Mouse (Mus musculus) gastrocnemius, adult 8-10 months (tissue): ENCODE data around the gene Sbk3. TPM values are rescaled to one million over a fixed set of nuclear protein-coding genes. Genes with fewer than 3 reads are reported as not detected.
"Not testable (repeated sequence)": the region's sequence is repeated elsewhere in the genome, so short reads cannot be mapped to it uniquely, and the experiment has no call there.

ENCODE experiments used
- DNase-seq, 2 experiments: peaks; one replicate each; pipeline ENCODE4 v3.0.0; 2022; ENCODE audit warnings: low spot score in 2 of 2
- total RNA-seq, 4 experiments: library from RNA; stranded (reverse); gene quantifications; 2 replicates each; pipeline ENCODE4 v1.2.4; 2022

The Sbk3 gene
- 1 to 10 TPM in 3 of 4 experiments, under 1 TPM in 1; 0.58 to 1.6 (median 1.1) TPM for total RNA-seq

DNA sequence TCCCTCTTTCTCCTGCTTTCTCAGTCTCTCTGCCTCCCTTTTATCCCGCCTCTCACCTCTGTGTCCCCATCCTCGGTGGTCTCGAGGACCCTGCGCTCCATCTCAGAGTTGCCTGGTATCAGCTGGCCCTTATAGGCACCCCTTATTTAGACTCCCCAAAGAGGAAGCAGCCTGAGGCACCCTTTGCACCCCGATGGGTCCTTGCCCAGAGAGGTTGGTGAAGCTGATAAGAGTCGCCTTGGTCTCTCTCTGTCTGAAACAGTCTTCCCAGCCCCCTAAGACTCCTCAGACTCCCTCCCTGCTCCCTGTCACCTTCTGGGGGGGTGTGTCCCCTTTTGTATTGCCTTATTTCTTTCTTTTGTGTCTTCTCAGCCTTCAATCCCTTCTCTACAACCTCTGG, at the start of gene Sbk3:
TSS of gene Sbk3 (minus strand) at position 101 of the 400 bp plus-strand sequence.
- DNase-seq = no peak

- DNase-seq = no peak
These were observed 49.7 kb upstream of the Sbk3 start for GRCm38 (mm10) chr7:5020685-5021084.

- DNase-seq = peak; percentile 98 to 99
These were observed 49.2 kb upstream of the Sbk3 start, which contains the start of the genes Zfp865 and Ccdc106 for GRCm38 (mm10) chr7:5020000-5020681. Zfp865 (plus strand) TSS chr7:5020376. Ccdc106 (plus strand) TSS chr7:5020553.

DNA sequence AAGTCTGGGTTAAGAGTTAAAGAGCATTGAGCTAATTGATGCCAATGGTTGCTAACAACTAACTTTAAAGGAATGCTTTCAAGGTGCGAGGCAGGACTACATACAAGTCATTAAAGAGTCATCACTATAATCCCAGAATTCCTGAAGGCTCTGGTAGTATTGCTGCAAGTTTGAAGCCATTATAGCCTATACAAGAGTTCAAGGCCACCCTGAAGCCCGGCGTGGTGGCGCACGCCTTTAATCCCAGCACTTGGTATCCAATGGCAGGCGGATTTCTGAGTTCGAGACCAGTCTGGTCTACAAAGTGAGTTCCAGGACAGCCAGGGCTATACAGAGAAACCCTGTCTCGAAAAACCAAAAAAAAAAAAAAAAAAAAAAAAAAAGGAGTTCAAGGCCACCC, 48.6 kb upstream of the Sbk3 start:
- not testable (repeated sequence) for DNase-seq

GRCm38 (mm10) chr7:5017931-5018330, 47.0 kb upstream of the Sbk3 start:
- no peak for DNase-seq

DNA sequence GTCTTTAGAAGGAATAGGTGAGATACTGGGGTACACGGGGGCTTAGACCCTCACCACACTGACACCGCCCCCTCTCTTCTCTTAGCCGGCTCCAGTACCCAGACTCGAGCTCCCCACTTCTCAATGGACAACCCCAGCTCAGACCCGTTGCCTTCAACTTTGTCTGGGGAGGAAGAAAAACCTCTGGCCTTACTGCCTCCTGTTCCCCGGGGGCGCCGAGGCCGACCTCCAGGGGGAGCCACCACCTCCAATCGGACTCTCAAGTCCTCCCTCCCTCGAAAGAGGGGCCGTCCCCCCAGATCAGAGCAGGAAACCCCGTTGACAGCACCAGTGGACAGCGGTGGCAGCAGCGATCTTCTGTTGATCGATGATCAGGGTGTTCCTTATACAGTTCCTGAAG, 46.4 kb upstream of the Sbk3 start:
- DNase-seq = no peak

GRCm38 (mm10) chr7:5016920-5017319, 46.0 kb upstream of the Sbk3 start:
- no peak for DNase-seq

DNA sequence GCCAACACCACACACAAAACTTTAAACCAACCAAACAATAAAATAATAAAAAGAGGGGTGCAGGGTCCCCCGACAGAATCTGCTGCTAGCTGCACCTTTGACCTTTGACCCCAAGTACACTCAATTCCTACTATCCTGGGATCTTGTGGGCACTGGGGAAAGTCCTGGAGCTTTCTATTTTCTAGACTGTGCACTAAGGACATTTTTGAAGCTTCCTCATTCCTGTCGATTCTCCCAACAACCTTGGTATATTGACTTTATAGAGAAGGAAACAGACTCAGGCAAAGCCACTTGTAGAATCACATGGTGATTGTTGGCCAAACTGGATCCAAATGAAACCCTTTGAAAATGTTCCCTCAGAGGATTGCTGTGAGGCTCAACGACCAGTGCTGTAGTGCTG, 45.1 kb upstream of the Sbk3 start:
- no peak for DNase-seq

- DNase-seq = peak; percentile 89 to 90
These were observed 44.4 kb upstream of the Sbk3 start, which contains the start of gene Gm44973 for GRCm38 (mm10) chr7:5015118-5016001. Gm44973 (plus strand) TSS chr7:5015496.

DNA sequence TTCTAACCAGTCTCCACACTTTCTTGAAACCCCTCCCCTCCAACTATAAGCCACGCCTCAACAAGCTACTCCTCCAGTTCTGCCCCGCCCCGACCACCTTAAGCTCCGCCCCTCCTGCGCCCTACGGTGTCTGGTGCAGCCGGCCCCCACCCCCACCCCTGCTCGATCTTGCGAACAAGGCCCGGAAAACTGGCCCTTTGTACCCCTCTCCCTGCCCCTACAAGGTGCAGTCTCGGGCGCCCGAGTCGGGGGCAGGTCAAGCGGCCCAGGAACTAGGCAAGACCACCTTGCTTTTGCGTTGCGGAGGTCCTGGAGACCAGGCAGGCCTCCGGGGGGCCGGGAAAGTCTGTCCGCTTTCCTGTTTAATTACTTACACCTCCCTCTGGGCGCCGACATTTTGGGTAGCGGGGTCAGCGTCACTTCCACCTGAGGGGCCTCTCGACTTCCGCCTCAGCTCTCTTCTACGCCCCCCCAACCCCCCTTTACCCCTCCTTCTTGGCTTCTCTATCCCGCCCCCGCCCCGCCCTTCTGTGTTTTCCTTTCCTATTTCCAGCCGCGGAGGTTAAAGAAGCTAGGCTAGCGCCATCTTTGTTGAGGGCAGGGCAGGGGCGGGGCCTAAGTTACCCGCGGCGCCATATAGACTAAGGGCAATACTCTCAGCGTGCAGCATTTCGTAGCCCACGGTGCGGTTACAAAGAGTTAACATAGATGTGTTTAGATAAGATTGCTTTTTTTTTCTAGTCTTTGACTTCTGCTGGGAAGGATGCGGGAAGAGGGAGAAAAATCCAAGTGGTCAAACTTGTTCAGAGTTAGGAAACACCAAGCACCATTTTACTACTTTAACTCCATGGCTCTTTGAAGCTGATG, 43.5 kb upstream of the Sbk3 start, which contains the start of the genes Zfp524 and Fiz1:
TSS of gene Zfp524 (plus strand) at position 165 of the 867 bp plus-strand sequence.
TSS of gene Fiz1 (minus strand) at position 447 of the 867 bp plus-strand sequence.
- peak; percentile 97 to 98 for DNase-seq

DNA sequence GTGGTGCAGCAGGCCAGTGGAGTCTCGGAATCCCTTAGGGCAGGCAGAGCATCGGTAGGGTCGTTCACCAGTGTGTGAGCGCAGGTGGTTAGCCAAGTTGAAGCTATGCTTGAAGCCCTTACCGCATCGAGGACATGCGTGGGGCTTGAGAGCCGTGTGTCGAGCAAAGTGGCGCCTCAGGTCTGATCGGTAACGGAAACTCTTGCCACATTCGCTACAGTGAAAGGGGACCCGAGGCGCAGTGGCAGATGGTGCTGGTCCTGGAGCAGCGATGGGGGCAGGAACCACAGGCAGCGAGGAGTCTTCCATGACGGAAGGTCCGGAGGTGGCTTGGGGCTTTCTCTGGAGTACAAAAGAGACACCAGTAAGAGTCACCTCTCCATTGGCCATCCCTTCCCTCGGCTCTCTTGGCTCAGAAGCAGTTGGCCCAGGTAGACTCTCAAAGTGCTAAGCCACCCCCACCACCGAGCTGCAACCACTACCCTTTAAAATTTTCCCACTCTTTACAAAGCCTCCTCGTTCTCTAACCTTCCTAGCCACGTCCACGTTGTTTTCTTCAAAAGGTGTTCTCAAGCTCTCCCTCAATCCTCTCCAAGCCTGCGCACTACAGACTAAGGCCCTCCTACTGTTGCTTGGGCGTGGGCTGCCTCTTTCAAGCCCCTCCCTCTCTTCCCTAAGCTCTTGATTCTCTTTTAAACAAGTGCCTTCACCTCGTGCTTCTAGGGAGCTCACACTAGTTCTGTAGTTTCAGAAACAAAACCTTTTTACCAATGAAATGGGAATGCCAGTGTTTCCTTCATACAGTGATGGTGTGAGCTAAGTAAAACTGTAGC, 41.9 kb upstream of the Sbk3 start:
- no peak for DNase-seq

GRCm38 (mm10) chr7:5008229-5008628, 37.3 kb upstream of the Sbk3 start:
- no peak for DNase-seq

DNA sequence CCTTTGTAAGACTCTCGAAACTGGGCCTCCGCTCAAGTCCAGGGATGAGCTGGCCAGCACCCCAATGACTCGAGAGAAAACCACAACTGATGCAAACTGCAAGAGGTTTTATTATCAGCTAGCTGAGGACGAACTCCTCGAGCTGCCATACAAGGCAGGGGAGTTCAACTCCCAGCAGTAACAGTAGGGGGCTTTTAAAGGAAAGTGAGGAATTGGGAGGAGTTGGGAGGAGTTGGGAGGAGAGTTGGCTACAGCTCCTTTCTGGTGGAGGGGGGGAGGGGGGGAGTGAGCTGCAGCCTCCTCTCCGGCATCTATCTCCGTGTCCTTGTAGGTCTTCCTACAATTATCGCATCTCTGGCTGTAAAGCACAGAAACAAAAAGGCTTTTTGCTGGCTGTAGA, 31.9 kb upstream of the Sbk3 start:
- not testable (repeated sequence) for DNase-seq

- DNase-seq = no peak
These were observed 28.9 kb upstream of the Sbk3 start for GRCm38 (mm10) chr7:4999876-5000275.

- no peak for DNase-seq
These were observed 26.0 kb upstream of the Sbk3 start for GRCm38 (mm10) chr7:4996934-4997333.

- peak; percentile 86 for DNase-seq
These were observed 25.3 kb upstream of the Sbk3 start, which contains the start of gene Zfp579 for GRCm38 (mm10) chr7:4996003-4996895. Zfp579 (minus strand) TSS chr7:4996158.

DNA sequence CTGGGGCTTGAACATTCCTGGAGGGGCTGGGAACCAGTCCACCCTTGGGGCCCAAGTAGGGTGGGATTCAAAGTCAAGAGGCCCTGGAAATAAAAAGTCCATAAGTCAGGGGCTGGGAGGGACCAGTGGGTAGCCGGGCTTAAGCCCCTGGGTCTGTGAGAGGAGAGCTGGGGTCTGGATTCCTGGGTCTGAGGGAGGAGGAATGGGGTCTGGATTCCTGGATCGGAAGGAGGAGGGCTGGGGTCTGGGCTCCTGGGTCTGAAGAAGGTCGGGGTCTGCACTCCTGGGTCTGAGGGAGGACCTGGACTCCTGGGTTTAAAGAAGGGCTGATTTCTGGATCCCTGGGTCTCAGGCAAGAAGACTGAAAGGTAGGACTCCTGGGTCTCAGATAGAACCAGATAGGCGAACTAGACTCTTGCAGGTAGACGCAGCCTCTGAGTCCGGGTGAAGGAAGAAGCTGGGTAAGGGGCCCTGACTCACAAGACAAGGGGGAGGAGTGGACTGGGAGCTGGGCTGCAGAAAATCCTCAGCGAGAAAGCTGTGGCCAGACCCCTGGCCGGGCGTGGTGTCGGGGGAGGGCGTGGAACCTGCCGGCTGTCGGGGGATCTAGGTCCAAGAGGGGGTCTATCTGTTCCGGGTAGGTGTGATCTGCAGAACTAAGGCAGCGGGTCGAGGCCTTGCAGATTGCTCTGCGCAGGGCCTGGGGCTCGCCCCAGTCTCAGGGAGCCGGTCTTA, 24.5 kb upstream of the Sbk3 start:
- no peak for DNase-seq

DNA sequence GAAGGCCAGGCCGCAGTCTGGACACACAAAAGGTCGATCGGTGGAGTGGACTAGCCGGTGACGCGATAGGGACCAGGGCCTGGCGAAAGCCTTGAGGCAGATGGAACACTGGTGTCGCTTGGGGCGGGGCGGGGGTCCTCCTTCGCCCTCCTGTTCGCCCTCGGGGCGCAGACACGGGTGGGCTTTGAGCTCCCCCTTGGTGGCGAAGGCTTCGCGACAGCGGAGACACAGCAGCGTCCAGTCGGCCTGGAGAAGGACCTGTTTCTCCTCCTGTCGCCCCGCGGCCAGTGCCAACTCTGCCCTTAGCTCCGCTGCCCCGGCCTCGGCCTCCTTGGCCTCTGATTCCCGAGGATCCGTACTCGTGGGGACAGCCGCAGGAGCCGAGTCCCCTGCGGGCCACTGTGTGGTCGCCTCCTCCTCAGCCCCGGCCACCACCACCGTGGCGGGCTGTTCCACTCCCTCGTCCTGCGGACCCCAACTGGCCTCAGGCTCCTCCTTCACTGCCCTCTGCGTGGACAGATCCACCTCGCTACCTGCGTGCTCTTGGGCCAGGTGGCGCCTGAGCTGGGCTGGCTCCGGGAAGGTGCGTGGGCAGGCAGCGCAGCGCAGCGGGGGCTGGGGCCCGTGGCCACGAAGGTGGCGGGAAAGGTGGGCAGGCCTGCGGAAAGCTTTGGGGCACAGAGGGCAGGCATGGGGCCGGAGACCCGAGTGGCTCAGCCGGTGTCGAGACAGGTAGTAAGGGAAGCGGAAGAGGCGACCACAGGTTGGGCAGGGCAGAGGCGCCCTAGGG, 23.2 kb upstream of the Sbk3 start:
- no peak for DNase-seq
